Mouse (Mus musculus) gastrocnemius, adult 2 months (tissue): ENCODE measurements around the gene Micu2. TPM values are rescaled to one million over a fixed set of nuclear protein-coding genes. Genes with fewer than 3 reads are reported as not detected.

Experiments
- DNase-seq: peaks from one replicate; pipeline ENCODE4 v3.0.0; 2022
- H3K27ac ChIP-seq: fragments of 200-600 bp; 2 replicates; pipeline ENCODE4 v1.8.1; 2022; ENCODE audit warnings: mild to moderate bottlenecking
- H3K4me3 ChIP-seq: fragments of 200-600 bp; 2 replicates; pipeline ENCODE4 v1.8.1; 2022; ENCODE audit warnings: mild to moderate bottlenecking, moderate library complexity
- CTCF ChIP-seq: fragments of 200-600 bp; IDR thresholded peaks from 2 replicates; pipeline ENCODE4 v1.8.1; 2022; ENCODE audit warnings: antibody characterized with exemption, mild to moderate bottlenecking, moderate library complexity
- intact Hi-C: fragments of 180-260 bp; cut with DNase I; formaldehyde crosslinking; loops from one replicate; pipeline ENCODE4 v1.15.1; 2025
- total RNA-seq, 2 experiments: library from RNA; stranded (reverse); gene quantifications; 2 replicates each; pipeline ENCODE4 v1.2.3; 2021

The Micu2 gene
- total RNA-seq, 2 experiments from 2014 or later = 29.1 to 45.9 TPM

DNA sequence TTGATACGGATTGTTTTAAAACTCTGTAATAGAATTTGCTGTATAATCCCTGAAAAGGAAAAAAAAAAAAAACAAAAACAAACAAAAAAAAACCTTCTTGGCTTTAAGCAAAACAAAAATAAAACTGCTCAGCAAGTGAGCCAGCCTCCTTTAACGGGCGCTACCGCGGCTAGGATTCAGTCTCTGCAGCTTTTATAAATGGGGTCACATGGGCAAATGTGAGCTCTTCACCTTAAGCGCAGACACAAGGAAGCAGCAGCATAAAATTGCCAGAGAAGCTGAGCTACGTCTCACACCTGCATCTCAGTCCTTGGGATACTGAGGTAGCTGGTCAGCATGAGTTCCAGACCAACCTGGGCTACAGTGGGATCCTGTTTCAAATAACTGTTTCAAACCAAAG, 16.6 kb downstream of the Micu2 start:
- H3K4me3 ChIP-seq = peak overlapping the region; percentile 42; the same call in 1 of the 2 replicates
- no peak for TF ChIP-seq CTCF
- H3K27ac ChIP-seq = peak overlapping the region; percentile 69; the same call in 1 of the 2 replicates
- no peak for DNase-seq
- intact Hi-C loops = no loop called here

DNA sequence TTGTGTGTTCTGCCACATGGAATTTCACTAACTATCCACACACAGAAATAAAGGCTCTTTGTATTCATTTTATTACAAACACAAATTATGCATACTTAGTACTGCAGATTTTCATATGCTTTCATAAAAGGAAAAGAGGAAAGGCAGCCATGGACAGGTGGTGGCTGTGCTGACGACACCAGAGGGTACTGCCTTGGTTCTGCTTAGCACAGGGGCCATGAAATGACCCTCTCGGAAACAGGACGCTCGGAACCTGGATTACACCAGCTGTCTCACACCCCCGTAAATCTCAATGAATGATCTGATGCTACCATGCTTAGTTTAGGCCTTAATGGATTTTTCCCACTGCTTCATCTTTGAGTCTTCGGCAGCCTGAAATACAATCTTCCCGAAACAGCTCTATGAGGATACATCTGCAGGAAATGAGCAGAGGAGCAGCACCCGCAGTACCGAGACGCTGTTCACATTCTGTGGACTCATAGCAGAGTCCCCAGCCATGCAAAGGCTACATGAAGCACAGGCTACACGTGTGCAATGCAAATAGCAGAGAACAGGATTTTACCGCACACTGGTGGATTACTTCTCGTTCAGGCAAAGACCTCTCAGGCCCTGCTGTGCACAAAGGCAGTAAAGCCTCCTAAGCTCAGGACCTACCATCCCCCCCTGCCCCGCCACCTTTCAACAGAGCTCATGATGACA, 17.2 kb downstream of the Micu2 start:
- Histone ChIP-seq H3K27ac (peak overlapping the region; percentile 69), H3K4me3 (peak overlapping the region; percentile 42)
- intact Hi-C loops = no loop called here
- no peak for TF ChIP-seq CTCF
- no peak for DNase-seq

DNA sequence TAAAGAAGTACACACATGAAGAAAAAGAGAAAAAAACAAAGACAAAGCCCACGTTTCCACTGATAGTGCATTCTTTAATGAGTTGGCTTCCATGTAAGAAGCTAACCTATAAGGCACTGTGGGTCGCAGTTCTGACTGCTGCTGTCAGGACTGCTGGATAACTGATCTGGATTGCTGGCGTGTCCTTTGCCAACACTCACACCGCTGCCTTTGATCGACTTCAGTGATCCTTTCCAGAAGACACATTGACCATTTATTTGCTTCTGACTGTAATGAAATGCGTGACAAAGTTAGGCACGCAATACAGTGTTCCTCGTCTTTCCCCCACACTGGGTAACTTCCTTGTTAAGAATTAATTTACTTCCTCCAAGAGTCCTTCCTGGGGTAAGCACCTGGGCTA, 18.3 kb downstream of the Micu2 start:
- no peak for TF ChIP-seq CTCF
- H3K27ac ChIP-seq = peak overlapping the region; percentile 77
- peak; percentile 17 for DNase-seq
- intact Hi-C loops = no loop called here
- peak overlapping the region; percentile 15 for H3K4me3 ChIP-seq

DNA sequence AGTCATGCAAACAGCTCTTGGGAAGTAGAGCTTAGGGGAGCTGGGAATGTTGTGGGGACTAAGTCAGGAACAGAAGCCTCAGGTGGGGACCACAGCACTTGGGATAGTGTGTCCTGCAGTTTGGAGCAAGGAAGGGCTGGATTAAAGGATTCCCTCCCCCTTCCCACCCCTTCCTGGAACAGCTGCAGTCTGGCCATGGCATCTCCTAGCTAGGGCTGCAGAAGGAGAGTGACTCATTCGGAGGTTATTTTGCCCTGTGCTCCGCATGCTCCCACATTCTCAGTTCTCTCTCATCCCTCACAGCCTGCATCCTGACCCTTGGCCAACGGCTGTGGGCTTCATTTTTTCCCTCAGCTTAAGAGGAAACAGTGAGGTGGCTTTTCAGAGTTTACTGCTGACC, 18.9 kb downstream of the Micu2 start:
- peak; percentile 39 for DNase-seq
- Histone ChIP-seq H3K27ac (peak overlapping the region; percentile 77), H3K4me3 (peak overlapping the region; percentile 15)
- intact Hi-C loops = no loop called here
- no peak for TF ChIP-seq CTCF

DNA sequence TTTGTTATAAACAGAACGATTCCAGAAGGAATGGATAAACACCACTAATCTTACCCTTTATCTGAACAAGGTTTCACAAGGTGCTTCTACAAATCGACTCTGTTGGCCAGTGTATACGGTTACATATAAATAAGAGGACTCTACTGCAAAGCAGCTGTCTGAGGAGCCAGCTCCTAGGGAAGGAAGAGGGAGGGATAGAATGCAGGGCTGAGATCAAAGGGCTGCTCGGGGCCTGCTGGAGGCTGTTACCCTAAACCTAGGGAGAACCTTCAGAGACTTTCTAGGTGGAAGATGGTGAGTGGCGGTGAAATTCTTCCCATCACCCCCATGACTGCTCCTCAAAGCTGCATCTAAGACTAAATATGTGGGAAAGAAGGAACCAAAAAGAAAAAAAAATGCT, 20.9 kb downstream of the Micu2 start:
- intact Hi-C loops = no loop called here
- Histone ChIP-seq H3K27ac (peak overlapping the region; percentile 69), H3K4me3 (no peak overlapping the region)
- TF ChIP-seq CTCF = no peak
- no peak for DNase-seq

DNA sequence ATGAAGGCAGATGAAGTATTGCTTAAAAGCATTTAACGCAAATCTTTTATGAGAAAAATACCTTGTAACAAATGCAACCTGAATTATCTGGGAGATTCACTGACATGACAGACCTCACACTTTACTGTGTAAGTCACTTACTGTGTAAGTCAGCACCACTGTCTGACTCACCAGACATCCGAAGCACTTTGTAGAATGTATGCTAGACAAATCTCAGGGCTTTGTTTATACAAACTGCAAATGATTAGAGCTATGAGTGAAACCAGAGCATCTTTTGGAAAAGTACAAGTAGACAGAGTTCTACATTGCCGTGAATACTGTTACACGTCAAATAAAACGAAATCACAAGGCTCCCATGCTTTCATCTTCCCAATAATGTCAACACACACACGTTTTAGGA, 23.4 kb downstream of the Micu2 start:
- no peak for TF ChIP-seq CTCF
- intact Hi-C loops = no loop called here
- Histone ChIP-seq H3K27ac (no peak overlapping the region), H3K4me3 (no peak overlapping the region)
- no peak for DNase-seq

DNA sequence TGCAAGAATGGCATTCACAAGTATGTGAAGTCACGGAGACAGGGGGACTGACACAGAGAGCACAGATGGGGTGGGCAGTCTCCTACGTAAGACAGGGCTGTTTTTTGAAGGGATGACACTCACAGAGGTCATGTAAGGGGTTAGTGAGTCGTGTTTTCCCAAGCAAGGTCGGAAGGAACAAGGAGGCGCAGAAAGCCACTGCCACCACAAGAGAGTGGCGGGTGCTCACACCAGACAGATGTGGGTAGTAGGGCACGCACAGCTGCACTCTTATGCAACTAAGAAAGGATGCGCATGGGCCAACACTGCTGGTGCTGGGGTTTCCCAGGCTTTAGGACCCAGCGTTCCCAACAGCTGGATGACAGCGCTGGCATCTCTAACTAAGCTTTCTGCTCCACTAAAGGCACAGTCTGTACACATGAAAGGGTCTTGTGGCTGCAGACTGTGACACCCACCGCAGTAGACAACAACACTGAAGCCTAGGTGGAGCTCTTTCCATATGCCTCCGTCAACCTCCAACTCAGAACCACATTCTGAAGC, 27.0 kb downstream of the Micu2 start:
- DNase-seq = no peak
- H3K4me3 ChIP-seq = no peak overlapping the region
- no peak for TF ChIP-seq CTCF
- intact Hi-C loops = no loop called here
- no peak overlapping the region for H3K27ac ChIP-seq

DNA sequence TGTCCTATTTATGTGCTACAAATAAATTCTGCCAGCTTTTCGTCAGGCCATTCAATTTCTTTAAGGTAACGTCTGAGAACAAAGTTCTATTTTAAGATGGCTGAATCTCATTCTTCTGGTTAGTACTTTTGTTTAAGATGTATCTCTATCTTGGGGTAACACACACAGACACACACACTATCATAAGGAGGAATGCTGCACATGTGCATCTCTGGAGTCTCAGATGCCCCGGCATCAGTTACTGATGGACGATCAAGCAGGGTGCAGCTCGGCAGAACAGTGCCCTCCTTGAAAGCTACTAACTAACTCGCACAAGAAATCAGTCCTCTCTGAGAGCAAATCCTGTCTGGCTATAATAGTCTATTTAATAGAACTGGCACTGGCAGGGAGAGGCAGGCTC, 30.2 kb downstream of the Micu2 start:
- no peak for TF ChIP-seq CTCF
- intact Hi-C loops = no loop called here
- Histone ChIP-seq H3K27ac (no peak overlapping the region), H3K4me3 (no peak overlapping the region)
- no peak for DNase-seq

DNA sequence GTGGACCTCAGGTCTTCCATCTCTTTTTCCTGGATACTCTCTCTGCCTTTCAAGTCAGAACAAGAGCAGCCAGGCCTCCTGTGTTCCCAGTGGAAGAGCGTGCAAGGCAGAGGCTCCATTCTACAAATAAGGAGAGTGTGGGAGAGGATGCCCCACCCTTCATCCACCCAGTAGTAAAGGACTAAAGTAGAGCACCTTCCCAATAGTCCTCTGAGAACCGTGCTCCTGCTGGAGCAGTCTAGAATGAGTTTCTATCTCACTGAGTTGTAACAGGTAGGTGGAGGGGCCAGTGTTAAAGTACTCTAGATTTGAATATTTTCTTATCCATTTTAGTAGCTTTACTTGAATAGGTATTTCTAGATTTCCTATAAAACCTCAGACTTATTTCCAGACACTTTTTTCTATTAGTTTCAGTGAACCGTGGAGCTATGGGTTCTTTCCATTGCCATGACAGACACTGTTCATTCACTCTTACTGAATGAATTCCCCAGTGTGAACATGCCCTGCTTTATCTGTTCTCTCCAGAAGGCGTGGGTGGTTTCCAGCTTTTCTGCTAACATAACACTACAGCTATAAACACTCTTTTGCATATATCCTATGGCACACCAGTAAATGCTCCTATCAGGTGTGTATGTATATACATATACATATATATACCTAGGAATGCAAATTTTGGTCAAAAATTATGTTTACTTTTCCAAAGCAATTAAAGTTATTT, 31.8 kb downstream of the Micu2 start:
- Histone ChIP-seq H3K4me3 (no peak overlapping the region), H3K27ac (no peak overlapping the region)
- DNase-seq = no peak
- intact Hi-C loops = no loop called here
- TF ChIP-seq CTCF = no peak

DNA sequence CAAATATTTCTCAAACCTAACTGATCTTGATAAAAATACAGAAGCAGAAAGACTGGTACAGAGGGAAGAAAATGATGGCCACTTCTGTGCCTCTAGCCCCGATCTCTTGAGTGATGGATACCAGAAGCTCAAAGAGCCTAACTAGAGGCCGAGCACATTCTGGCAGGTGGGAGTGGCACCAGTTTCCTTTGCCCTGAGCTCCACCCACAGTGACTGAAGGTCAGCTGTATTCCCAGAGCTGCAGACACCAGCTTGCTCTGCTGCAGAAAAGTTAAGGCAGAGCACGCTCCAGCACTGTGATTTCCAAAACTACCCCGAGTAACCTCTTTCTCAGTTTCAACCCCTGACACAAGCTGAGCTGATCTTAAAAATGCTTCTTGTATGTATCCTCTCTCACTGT, 37.2 kb downstream of the Micu2 start:
- Histone ChIP-seq H3K27ac (no peak overlapping the region), H3K4me3 (no peak overlapping the region)
- intact Hi-C loops = no loop called here
- TF ChIP-seq CTCF = no peak
- DNase-seq = no peak

DNA sequence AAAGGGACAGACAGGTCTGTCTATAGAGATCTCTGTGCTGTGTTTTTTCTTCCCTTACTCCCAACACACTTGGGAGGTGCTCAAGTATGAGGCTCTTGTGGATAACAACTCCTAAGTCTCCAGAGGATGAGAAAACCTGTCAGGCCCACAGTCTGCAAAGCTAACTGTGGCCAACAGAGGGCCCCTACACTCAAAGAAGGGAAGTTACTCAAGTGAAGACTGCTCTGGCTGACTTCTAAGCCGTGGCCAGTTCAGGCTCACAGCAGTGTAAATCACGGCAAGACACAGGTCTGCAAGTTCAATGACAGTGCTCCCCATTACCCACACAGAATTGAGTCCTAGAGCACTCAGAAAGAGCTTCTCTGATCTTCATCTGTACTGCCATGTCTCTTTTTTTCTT, 48.0 kb downstream of the Micu2 start:
- H3K27ac ChIP-seq = no peak overlapping the region
- TF ChIP-seq CTCF = peak; percentile 58
- no peak for DNase-seq
- no peak overlapping the region for H3K4me3 ChIP-seq
- intact Hi-C loops = no loop called here

DNA sequence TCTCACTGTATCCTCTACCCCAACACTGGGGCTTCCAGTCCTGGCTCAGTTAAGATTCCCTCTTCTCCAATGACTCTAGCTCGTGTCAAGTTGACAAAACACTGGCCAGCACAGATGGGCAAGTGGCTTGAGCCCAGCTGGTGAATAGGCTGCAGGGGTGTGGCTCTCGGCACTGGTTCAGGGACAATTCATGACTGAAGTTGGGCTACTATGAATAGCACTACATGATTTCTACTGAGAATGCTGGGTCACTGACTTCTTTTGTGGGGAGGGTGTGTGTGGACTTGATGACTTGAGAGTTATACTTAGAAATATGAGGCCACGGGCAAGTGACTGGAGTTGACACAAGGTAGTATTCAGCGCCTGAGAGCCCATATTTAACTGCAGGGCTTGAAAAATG, 53.2 kb downstream of the Micu2 start:
- DNase-seq = peak; percentile 84
- H3K27ac ChIP-seq = peak overlapping the region; percentile 87
- H3K4me3 ChIP-seq = no peak overlapping the region
- no peak for TF ChIP-seq CTCF
- intact Hi-C loops = no loop called here

DNA sequence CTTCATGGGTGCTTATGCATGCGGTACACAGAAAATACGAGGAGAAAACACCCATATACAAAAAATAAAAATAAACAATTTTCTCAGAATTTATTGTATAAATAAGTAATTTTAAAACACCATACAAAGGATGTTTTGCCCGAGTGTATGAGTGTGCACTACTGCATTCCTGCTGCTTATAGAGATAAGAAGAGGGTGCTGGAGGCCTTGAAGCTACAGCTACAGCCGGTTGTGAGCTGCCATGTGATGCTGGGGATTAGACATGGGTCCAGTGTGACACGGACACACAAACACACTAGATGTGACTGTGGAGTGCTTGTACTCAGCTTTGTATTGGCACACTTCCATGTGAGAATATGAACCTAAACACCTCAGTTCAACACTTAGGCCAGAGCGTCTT, 61.8 kb downstream of the Micu2 start:
- no peak for DNase-seq
- TF ChIP-seq CTCF = no peak
- no peak overlapping the region for H3K27ac ChIP-seq
- H3K4me3 ChIP-seq = no peak overlapping the region
- intact Hi-C loops = no loop called here
